ENCODE assay signal across 9 mouse cellular contexts in genomic region chr1:20513364-20514084, GRCm38 (mm10).
DNase-seq lines count a peak whose midpoint lies in the region; ATAC-seq and TF ChIP-seq lines count a peak whose summit lies in the region.
"Had no signal": no experiment of that assay in that cellular context is flagged by ENCODE, and none has a peak within 500 bp of the region (broad histone marks: within the 10 kb centered on the region; RNA-seq: fewer than 3 reads in every experiment).

No protein-coding gene starts in this region.

- H3K27ac ChIP-seq in heart, embryonic 11.5 days (ENCODE audit: low read depth, low read length): no peak overlapping the region
- H3K27ac ChIP-seq in cerebellum, adult 2 months (ENCODE audit: insufficient read depth, low read length): no peak overlapping the region
- H3K27ac ChIP-seq in midbrain, embryonic 11.5 days (ENCODE audit: low read depth, low read length): no peak overlapping the region
- H3K27ac ChIP-seq: liver, embryonic 15.5 days had no signal

- no peak overlapping the region for H3K9ac ChIP-seq in heart, embryonic 11.5 days (ENCODE audit: low read depth, low read length)
- H3K9ac ChIP-seq in midbrain, embryonic 11.5 days (ENCODE audit: low read length): no peak overlapping the region
- H3K9ac ChIP-seq: liver, embryonic 15.5 days had no signal

- no peak for ATAC-seq in heart, embryonic 11.5 days (replicated peaks; ENCODE audit: insufficient number of reproducible peaks, low FRiP score, low TSS enrichment)
- no peak for ATAC-seq in midbrain, embryonic 11.5 days (ENCODE audit: low FRiP score)

- H3K4me1 ChIP-seq in heart, embryonic 11.5 days (ENCODE audit: control insufficient read depth, insufficient read depth, low read length): no peaks in the 10 kb centered on the region
- H3K4me1 ChIP-seq in E14TG2a.4 (replicated peaks; ENCODE audit: low read depth, low read length): no peaks in the 10 kb centered on the region
- no peaks in the 10 kb centered on the region for H3K4me1 ChIP-seq in cerebellum, adult 2 months (ENCODE audit: control insufficient read depth, insufficient read depth, low read length)
- no peaks in the 10 kb centered on the region for H3K4me1 ChIP-seq in midbrain, embryonic 11.5 days (ENCODE audit: control insufficient read depth, insufficient read depth, low read length)
- H3K4me1 ChIP-seq: liver, embryonic 15.5 days had no signal

- peak; percentile 24 for DNase-seq in heart, adult 8-10 months (ENCODE audit: low spot score)
- DNase-seq in cerebellum, adult 2 months: peak; percentile 25 to 47
- DNase-seq in forelimb bud, embryonic 11.5 days (ENCODE audit: low read depth, low spot score): peak; percentile 67
- DNase-seq in layer of hippocampus, adult 9-11 months: peak; percentile 23
- DNase-seq in midbrain, embryonic 11.5 days (ENCODE audit: low spot score, missing footprints): peak; percentile 95
- peak; percentile 30 for DNase-seq in thymus, postnatal 4 days

- no peaks in the 10 kb centered on the region for H3K36me3 ChIP-seq in heart, embryonic 11.5 days (ENCODE audit: control insufficient read depth, insufficient read depth, low read length)
- H3K36me3 ChIP-seq in E14TG2a.4 (ENCODE audit: insufficient read depth, low read length): no peaks in the 10 kb centered on the region
- H3K36me3 ChIP-seq in midbrain, embryonic 11.5 days (ENCODE audit: control insufficient read depth, insufficient read depth, low read length): no peaks in the 10 kb centered on the region
- H3K36me3 ChIP-seq: liver, embryonic 15.5 days had no signal

- no peaks in the 10 kb centered on the region for H3K9me3 ChIP-seq in heart, embryonic 11.5 days (replicated peaks; ENCODE audit: control insufficient read depth, low read length)
- 0 out of 2 replicates have a peak, but pooled peaks cover 3% of the 10 kb centered on the region for H3K9me3 ChIP-seq in E14TG2a.4 (ENCODE audit: low read length)
- no peaks in the 10 kb centered on the region; the same call in 1 of the 2 replicates for H3K9me3 ChIP-seq in midbrain, embryonic 11.5 days (ENCODE audit: control insufficient read depth, low read length)
- H3K9me3 ChIP-seq: liver, embryonic 15.5 days had no signal

- TF ChIP-seq POLR2A in cerebellum, adult 2 months (IDR thresholded peaks at IDR 0.05; ENCODE audit: borderline replicate concordance, insufficient read depth, low read length): no peak

- WGBS in heart, embryonic 11.5 days (ENCODE audit: insufficient replicate concordance): 60% methylated on average over 7 of the region's 7 CpGs
- WGBS in cerebellum, adult 2 months: 68% methylated on average over 7 of the region's 7 CpGs
- 73% methylated on average over 7 of the region's 7 CpGs for WGBS in midbrain, embryonic 11.5 days

- no peaks in the 10 kb centered on the region for H3K27me3 ChIP-seq in heart, embryonic 11.5 days (ENCODE audit: control insufficient read depth, insufficient read depth, low read length)
- no peaks in the 10 kb centered on the region for H3K27me3 ChIP-seq in E14TG2a.4 (ENCODE audit: insufficient read depth, low read length)
- no peaks in the 10 kb centered on the region for H3K27me3 ChIP-seq in cerebellum, adult 2 months (ENCODE audit: control insufficient read depth, insufficient read depth, low read length)
- H3K27me3 ChIP-seq in midbrain, embryonic 11.5 days (ENCODE audit: control insufficient read depth, insufficient read depth, low read length): no peaks in the 10 kb centered on the region
- H3K27me3 ChIP-seq: liver, embryonic 15.5 days had no signal

- H3K4me3 ChIP-seq in heart, embryonic 11.5 days (ENCODE audit: low read depth, low read length): no peak overlapping the region
- H3K4me3 ChIP-seq in E14TG2a.4 (replicated peaks; ENCODE audit: low read length): no peak overlapping the region
- H3K4me3 ChIP-seq in cerebellum, adult 2 months (replicated peaks; ENCODE audit: insufficient read depth, low read depth, low read length): no peak overlapping the region
- no peak overlapping the region for H3K4me3 ChIP-seq in midbrain, embryonic 11.5 days (ENCODE audit: low read depth, low read length)
- H3K4me3 ChIP-seq: liver, embryonic 15.5 days had no signal

- peak; percentile 49 for TF ChIP-seq CTCF in E14TG2a.4 (conservative IDR thresholded peaks at IDR 0.05; ENCODE audit: low read length)
- TF ChIP-seq CTCF in cerebellum, adult 2 months (IDR thresholded peaks at IDR 0.05; ENCODE audit: borderline replicate concordance, insufficient read depth, low read depth, low read length): peak; percentile 46; the same call in 1 of the 2 replicates

- no peak overlapping the region for H3K4me2 ChIP-seq in heart, embryonic 11.5 days
- H3K4me2 ChIP-seq in midbrain, embryonic 11.5 days: no peak overlapping the region
- H3K4me2 ChIP-seq: liver, embryonic 15.5 days had no signal

Comparison
In these comparisons a context has a peak if more than half of its experiments do, and no peak if none do; other contexts are left out.
1. DNase-seq: peak in every context shown above with its lines; median percentile 95 in midbrain, embryonic 11.5 days; 67 in forelimb bud, embryonic 11.5 days; 36 in cerebellum, adult 2 months; 30 in thymus, postnatal 4 days; 24 in heart, adult 8-10 months; 23 in layer of hippocampus, adult 9-11 months.